Mouse (Mus musculus) CH12.LX (cell line): ENCODE measurements around the gene Fosb. TPM values are rescaled to one million over a fixed set of nuclear protein-coding genes. Genes with fewer than 3 reads are reported as not detected.
A peak's percentile ranks its signal among the peaks of the same experiment; 100 is the strongest.

ENCODE experiments used
- DNase-seq: peaks from one replicate; pipeline ENCODE4 v3.0.0-alpha.2; 2013; ENCODE audit errors: extremely low read depth
- H3K27ac ChIP-seq: 2 replicates; pipeline ENCODE4 v1.5.1; 2012; ENCODE audit warnings: low read depth, mild to moderate bottlenecking, control low read depth, moderate library complexity; ENCODE audit not compliant: insufficient read depth
- H3K27me3 ChIP-seq: replicated peaks from 2 replicates; pipeline ENCODE3; 2012; ENCODE audit warnings: inconsistent platforms
- H3K36me3 ChIP-seq, 2 experiments: replicated peaks in 1 of 2; 2 replicates each; pipeline versions ENCODE3 to v1.6.1; 2012; ENCODE audit warnings: inconsistent platforms in 1 of 2, low read length in 1 of 2, mild to moderate bottlenecking in 1 of 2, mixed read lengths in 1 of 2, moderate library complexity in 1 of 2; ENCODE audit not compliant: control insufficient read depth in 1 of 2, insufficient read depth in 1 of 2
- H3K4me1 ChIP-seq, 2 experiments: 2 replicates each; pipeline ENCODE4 v1.6.1; 2012; ENCODE audit warnings: inconsistent platforms in 1 of 2, moderate library complexity in 1 of 2; ENCODE audit not compliant: insufficient read depth in 2 of 2, control insufficient read depth in 1 of 2
- H3K4me2 ChIP-seq: 2 replicates; pipeline ENCODE4 v1.6.1; 2012; ENCODE audit warnings: low read depth, mild to moderate bottlenecking, control low read depth; ENCODE audit not compliant: poor library complexity, insufficient read depth, severe bottlenecking
- H3K4me3 ChIP-seq, 3 experiments: fragments of 150-350 bp in 1 of 3; sonication (generic) in 1 of 3; replicated peaks in 1 of 3; 2 replicates each; pipeline versions ENCODE3 to v1.5.1; 2011 to 2012; ENCODE audit warnings: low read depth in 2 of 3, low read length in 2 of 3, mild to moderate bottlenecking in 2 of 3, moderate library complexity in 2 of 3, control low read depth in 1 of 3, improper control_type of control experiment in 1 of 3, inconsistent platforms in 1 of 3, mixed read lengths in 1 of 3; ENCODE audit not compliant: poor library complexity in 1 of 3
- H3K79me2 ChIP-seq: replicated peaks from 2 replicates; pipeline ENCODE4 v1.6.1; 2012; ENCODE audit warnings: mild to moderate bottlenecking, moderate library complexity; ENCODE audit not compliant: control insufficient read depth, poor library complexity, insufficient read depth, severe bottlenecking; ENCODE audit errors: extremely low read depth
- H3K9ac ChIP-seq: 2 replicates; pipeline ENCODE4 v1.6.1; 2012; ENCODE audit warnings: low read depth, mild to moderate bottlenecking, control low read depth, moderate library complexity; ENCODE audit not compliant: insufficient read depth
- H3K9me3 ChIP-seq: replicated peaks from 2 replicates; pipeline ENCODE3; 2012; ENCODE audit warnings: low read length, inconsistent platforms, mixed read lengths
- BHLHE40 ChIP-seq: IDR thresholded peaks from 2 replicates; pipeline ENCODE4 v1.6.1; 2011; ENCODE audit warnings: mild to moderate bottlenecking, low read depth, low read length, improper control_type of control experiment
- CHD1 ChIP-seq: IDR thresholded peaks from 2 replicates; pipeline ENCODE4 v1.6.1; 2012; ENCODE audit warnings: low read depth, low read length, improper control_type of control experiment, inconsistent platforms
- CHD2 ChIP-seq: IDR thresholded peaks from 2 replicates; pipeline ENCODE4 v1.6.1; 2011; ENCODE audit warnings: low read length, improper control_type of control experiment
- EP300 ChIP-seq: IDR thresholded peaks from 2 replicates; pipeline ENCODE4 v1.6.1; 2011; ENCODE audit warnings: low read length, improper control_type of control experiment
- ETS1 ChIP-seq: conservative IDR thresholded peaks from 2 replicates; pipeline ENCODE4 v1.6.1; 2012; ENCODE audit warnings: low read depth, mild to moderate bottlenecking, inconsistent platforms, low read length, improper control_type of control experiment, moderate library complexity
- HCFC1 ChIP-seq: IDR thresholded peaks from 2 replicates; pipeline ENCODE4 v1.6.1; 2012; ENCODE audit warnings: low read depth, mild to moderate bottlenecking, inconsistent platforms, low read length, improper control_type of control experiment
- KAT2A ChIP-seq: IDR thresholded peaks from 2 replicates; pipeline ENCODE4 v1.6.1; 2012; ENCODE audit warnings: low read length, improper control_type of control experiment, inconsistent platforms; ENCODE audit not compliant: insufficient replicate concordance
- MAFK ChIP-seq: IDR thresholded peaks from 2 replicates; pipeline ENCODE4 v1.6.1; 2011; ENCODE audit warnings: low read length, improper control_type of control experiment; ENCODE audit not compliant: insufficient replicate concordance
- MAX ChIP-seq: IDR thresholded peaks from 2 replicates; pipeline ENCODE4 v1.6.1; 2011; ENCODE audit warnings: low read length, improper control_type of control experiment
- MXI1 ChIP-seq: IDR thresholded peaks from 2 replicates; pipeline ENCODE4 v1.6.1; 2011; ENCODE audit warnings: mild to moderate bottlenecking, low read depth, low read length, improper control_type of control experiment
- NRF1 ChIP-seq: IDR thresholded peaks from 2 replicates; pipeline ENCODE4 v1.6.1; 2014; ENCODE audit warnings: low read depth, mild to moderate bottlenecking, inconsistent platforms, low read length, improper control_type of control experiment, moderate library complexity
- PAX5 ChIP-seq: IDR thresholded peaks from 2 replicates; pipeline ENCODE4 v1.6.1; 2012; ENCODE audit warnings: low read length, inconsistent platforms, mixed read lengths
- POLR2A ChIP-seq: IDR thresholded peaks from 2 replicates; pipeline ENCODE4 v1.6.1; 2011; ENCODE audit warnings: low read depth, mild to moderate bottlenecking, improper control_type of control experiment, low read length
- POLR2AphosphoS2 ChIP-seq: IDR thresholded peaks from 2 replicates; pipeline ENCODE4 v1.6.1; 2011; ENCODE audit warnings: low read depth, low read length, improper control_type of control experiment
- RCOR1 ChIP-seq: conservative IDR thresholded peaks from 2 replicates; pipeline ENCODE4 v1.6.1; 2012; ENCODE audit warnings: low read depth, mild to moderate bottlenecking, inconsistent platforms, low read length, improper control_type of control experiment
- SIN3A ChIP-seq: IDR thresholded peaks from 2 replicates; pipeline ENCODE4 v1.6.1; 2012; ENCODE audit warnings: low read length, improper control_type of control experiment, inconsistent platforms
- TBP ChIP-seq: conservative IDR thresholded peaks from 2 replicates; pipeline ENCODE4 v1.6.1; 2011; ENCODE audit warnings: low read depth, low read length, improper control_type of control experiment
- TCF12 ChIP-seq: IDR thresholded peaks from 2 replicates; pipeline ENCODE4 v1.6.1; 2014; ENCODE audit warnings: low read depth, mild to moderate bottlenecking, inconsistent platforms, low read length, improper control_type of control experiment
- USF1 ChIP-seq: IDR thresholded peaks from 2 replicates; pipeline ENCODE4 v1.6.1; 2014; ENCODE audit warnings: low read depth, mild to moderate bottlenecking, inconsistent platforms, low read length, improper control_type of control experiment
- USF2 ChIP-seq: conservative IDR thresholded peaks from 2 replicates; pipeline ENCODE4 v1.6.1; 2011; ENCODE audit warnings: low read depth, low read length, improper control_type of control experiment
- ZKSCAN1 ChIP-seq: IDR thresholded peaks from 2 replicates; pipeline ENCODE4 v1.6.1; 2012; ENCODE audit warnings: low read depth, inconsistent platforms, low read length, improper control_type of control experiment, borderline replicate concordance
- dilution Hi-C: fragments of 300-500 bp; cut with MboI; formaldehyde crosslinking; loops from 2 replicates; pipeline ENCODE4 v1.14.3; 2020; ENCODE audit warnings: low sequenced_read_pairs; ENCODE audit not compliant: extremely low pct_unique_long_range_greater_than_20kb, extremely low pct_ligation_motif_present
- in situ Hi-C: fragments of 300-500 bp; cut with MboI; formaldehyde crosslinking; loops from 3 replicates; pipeline ENCODE4 v1.14.3; 2019; ENCODE audit warnings: low sequenced_read_pairs, low pct_ligation_motif_present, low pct_unique_long_range_greater_than_20kb, mixed read lengths
- polyA plus RNA-seq: library from polyadenylated mRNA; unstranded; fragments of >175 nt; gene quantifications from 2 replicates; pipeline ENCODE4 v1.2.1, GENCODE M21; 2012; ENCODE audit warnings: low read depth; ENCODE audit not compliant: insufficient read length
- total RNA-seq, 2 experiments: library from RNA; depleted of rRNA; stranded (reverse); fragments of 300-350 nt in 1 of 2; fragments of >200 nt in 1 of 2; gene quantifications; 2 replicates each; pipeline ENCODE4 v1.2.3; 2012 to 2014

Fosb gene
- total and polyA plus RNA-seq, 3 experiments: 0.08 to 0.56 TPM; not detected in 1

GRCm38 (mm10) chr7:19265928-19266822 lies 43.7 kb downstream of the Fosb start (continued):
- TF ChIP-seq HCFC1 (no peak; the same call in 1 of the 2 replicates), POLR2AphosphoS2 (no peak), PAX5 (no peak), ZKSCAN1 (no peak), USF1 (no peak), SIN3A (no peak; the same call in 1 of the 2 replicates), NRF1 (no peak), KAT2A (no peak), USF2 (no peak), MXI1 (peak; percentile 71), TBP (no peak), EP300 (peak; percentile 55), RCOR1 (no peak), POLR2A (peak; percentile 56), TCF12 (peak; percentile 42; the same call in 1 of the 2 replicates), CHD1 (0 out of 2 replicates have a peak, but pooled peaks have one; percentile 34), BHLHE40 (peak; percentile 38)

GRCm38 (mm10) chr7:19265147-19265546 lies 44.7 kb downstream of the Fosb start:
- Histone ChIP-seq H3K4me2 (no peak overlapping the region), H3K27me3 (no peaks in the 10 kb centered on the region), H3K4me3 (no peak overlapping the region), H3K4me1 (peaks cover 27 to 45% of the 10 kb centered on the region in 2 experiments), H3K36me3 (peaks cover 57 to 64% of the 10 kb centered on the region in 2 experiments), H3K9me3 (no peaks in the 10 kb centered on the region), H3K9ac (no peak overlapping the region), H3K27ac (peak overlapping the region; percentile 94), H3K79me2 (peaks cover 53% of the 10 kb centered on the region)
- TF ChIP-seq RCOR1: no peak
- no peak for TF ChIP-seq ZKSCAN1
- TF ChIP-seq TCF12: no peak
- TF ChIP-seq CHD2: no peak
- TF ChIP-seq NRF1: no peak
- no peak for TF ChIP-seq MAFK
- TF ChIP-seq ETS1: no peak
- TF ChIP-seq MAX: no peak
- in situ Hi-C loops: no loop called here
- no peak for DNase-seq
- dilution Hi-C loops: no loop called here
